Mouse (Mus musculus): Measurements from ENCODE around the gene Cys1. TPM values are rescaled to one million over a fixed set of nuclear protein-coding genes. Genes with fewer than 3 reads are reported as not detected.

Cys1 gene
- 0.36 and 0.91 TPM in 2 replicates for polyA plus RNA-seq (2014; fragmentation: Nextera tagmentation; extraction: Ambion mirVana)

DNA sequence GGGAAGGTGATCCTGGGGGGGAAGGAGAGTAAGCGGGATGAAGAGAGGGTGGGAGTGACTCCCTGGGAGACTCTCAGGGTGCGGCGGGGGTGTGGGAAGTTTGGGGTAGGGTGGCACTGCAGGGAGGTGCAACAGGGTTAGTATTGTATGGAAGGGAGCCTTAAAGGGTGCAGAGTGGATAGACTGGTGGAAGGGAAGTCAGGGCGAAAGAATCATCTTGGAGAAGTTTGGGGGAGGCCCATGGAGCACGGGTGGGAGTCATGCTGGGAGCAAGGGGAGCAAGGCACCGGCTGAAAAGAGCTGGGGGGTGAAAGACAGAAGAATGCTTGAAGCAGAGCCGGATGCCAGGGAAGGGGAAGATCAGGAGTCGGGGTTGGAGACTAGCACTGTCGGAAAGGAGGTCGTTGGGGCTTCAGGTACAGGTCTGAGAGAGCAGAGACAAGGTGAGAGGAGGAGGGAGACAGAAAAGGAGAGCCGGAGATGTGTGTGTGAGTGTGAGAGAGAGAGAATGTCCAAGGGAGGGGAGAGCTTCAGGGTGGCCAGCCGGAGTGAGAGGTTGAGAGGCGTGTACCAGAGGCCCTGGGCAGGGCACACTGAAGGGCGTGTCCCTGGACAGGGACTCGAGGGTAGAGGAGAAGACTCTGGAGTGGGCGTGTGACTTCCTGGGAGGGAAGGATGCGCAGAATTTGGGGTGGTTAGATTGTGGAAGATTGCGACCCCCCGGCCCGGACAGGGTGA is at the start of gene Cys1:
Cys1 (minus strand) TSS at position 528 of the 738 bp plus-strand sequence.
- Histone ChIP-seq H3K36me3 (ENCODE audit: control insufficient read depth, insufficient read depth, low read length) (no peaks in the 10 kb centered on the region), H3K27ac (replicated peaks; ENCODE audit: low read depth, low read length) (no peak within 1 kb of the TSS), H3K9ac (ENCODE audit: low read length) (peak within 1 kb of the TSS; percentile 65), H3K4me1 (ENCODE audit: control insufficient read depth, insufficient read depth, low read length) (no peaks in the 10 kb centered on the region; the same call in 1 of the 2 replicates), H3K9me3 (ENCODE audit: control insufficient read depth, low read length) (no peaks in the 10 kb centered on the region), H3K4me3 (ENCODE audit: low read depth, low read length) (peak within 1 kb of the TSS; percentile 50), H3K4me2 (ENCODE audit: low read depth, severe bottlenecking) (peak within 1 kb of the TSS; percentile 96), H3K27me3 (ENCODE audit: control insufficient read depth, insufficient read depth, low read length) (peaks cover 25% of the 10 kb centered on the region)
- ATAC-seq (ENCODE audit: insufficient number of reproducible peaks, low FRiP score, low TSS enrichment, low read depth), result no peak
- no peak for DNase-seq (ENCODE audit: low spot score)
- 4% methylated on average over 20 of the region's 20 CpGs for WGBS

DNA sequence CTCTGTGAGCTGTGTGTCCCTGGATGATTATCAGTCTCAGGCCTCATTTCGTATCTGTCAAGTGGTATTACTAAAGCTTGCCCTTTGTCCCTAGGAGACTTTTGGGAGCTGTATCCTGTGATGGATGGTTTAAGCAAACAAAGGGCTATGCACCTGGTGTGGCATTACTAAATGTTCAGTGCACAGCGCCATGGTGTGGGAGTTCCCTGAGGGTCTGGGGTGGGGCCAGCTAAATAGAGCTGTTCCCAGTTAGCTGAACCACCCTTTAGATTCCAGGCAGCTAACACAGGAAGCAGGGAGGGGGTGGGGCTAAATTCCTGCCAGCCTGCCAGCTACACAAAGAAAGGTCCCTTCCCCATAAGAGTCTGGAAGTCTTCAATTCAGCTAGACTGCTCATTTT is 42.8 kb upstream of the Cys1 start:
- Histone ChIP-seq H3K4me2 (ENCODE audit: low read depth, severe bottlenecking) (peak overlapping the region; percentile 16; the same call in 1 of the 2 replicates), H3K9me3 (ENCODE audit: control insufficient read depth, low read length) (no peaks in the 10 kb centered on the region), H3K27ac (replicated peaks; ENCODE audit: low read depth, low read length) (peak overlapping the region; percentile 78), H3K4me3 (ENCODE audit: low read depth, low read length) (no peak overlapping the region), H3K27me3 (ENCODE audit: control insufficient read depth, insufficient read depth, low read length) (no peaks in the 10 kb centered on the region), H3K36me3 (ENCODE audit: control insufficient read depth, insufficient read depth, low read length) (no peaks in the 10 kb centered on the region), H3K4me1 (ENCODE audit: control insufficient read depth, insufficient read depth, low read length) (peaks cover 14% of the 10 kb centered on the region), H3K9ac (ENCODE audit: low read length) (no peak overlapping the region; the same call in 1 of the 2 replicates)
- peak; percentile 79 for DNase-seq (ENCODE audit: low spot score)
- peak; percentile 87 for ATAC-seq (ENCODE audit: insufficient number of reproducible peaks, low FRiP score, low TSS enrichment, low read depth)
- 16% methylated on average over 2 of the region's 2 CpGs for WGBS

GRCm38 (mm10) chr12:24723859-24724258 is 42.2 kb upstream of the Cys1 start:
- Histone ChIP-seq H3K4me3 (ENCODE audit: low read depth, low read length) (no peak overlapping the region), H3K4me1 (ENCODE audit: control insufficient read depth, insufficient read depth, low read length) (peaks cover 14% of the 10 kb centered on the region), H3K27ac (replicated peaks; ENCODE audit: low read depth, low read length) (peak overlapping the region; percentile 78), H3K36me3 (ENCODE audit: control insufficient read depth, insufficient read depth, low read length) (no peaks in the 10 kb centered on the region), H3K9ac (ENCODE audit: low read length) (no peak overlapping the region; the same call in 1 of the 2 replicates), H3K4me2 (ENCODE audit: low read depth, severe bottlenecking) (peak overlapping the region; percentile 16; the same call in 1 of the 2 replicates), H3K27me3 (ENCODE audit: control insufficient read depth, insufficient read depth, low read length) (no peaks in the 10 kb centered on the region), H3K9me3 (ENCODE audit: control insufficient read depth, low read length) (no peaks in the 10 kb centered on the region)
- ATAC-seq (ENCODE audit: insufficient number of reproducible peaks, low FRiP score, low TSS enrichment, low read depth) (peak; percentile 51; the same call in 1 of the 2 replicates), DNase-seq (ENCODE audit: low spot score) (no peak)
- 46% methylated on average over 4 of the region's 4 CpGs for WGBS

GRCm38 (mm10) chr12:24723434-24723833 is 41.8 kb upstream of the Cys1 start:
- WGBS, result 46% methylated on average over 2 of the region's 2 CpGs
- ATAC-seq (ENCODE audit: insufficient number of reproducible peaks, low FRiP score, low TSS enrichment, low read depth) (no peak), DNase-seq (ENCODE audit: low spot score) (no peak)
- no peaks in the 10 kb centered on the region for H3K9me3 ChIP-seq (ENCODE audit: control insufficient read depth, low read length)
- no peak overlapping the region for H3K9ac ChIP-seq (ENCODE audit: low read length)
- no peaks in the 10 kb centered on the region for H3K27me3 ChIP-seq (ENCODE audit: control insufficient read depth, insufficient read depth, low read length)
- H3K4me1 ChIP-seq (ENCODE audit: control insufficient read depth, insufficient read depth, low read length), result peaks cover 14% of the 10 kb centered on the region
- no peaks in the 10 kb centered on the region for H3K36me3 ChIP-seq (ENCODE audit: control insufficient read depth, insufficient read depth, low read length)
- no peak overlapping the region for H3K4me2 ChIP-seq (ENCODE audit: low read depth, severe bottlenecking)
- H3K27ac ChIP-seq (replicated peaks; ENCODE audit: low read depth, low read length), result peak overlapping the region; percentile 78; the same call in 1 of the 2 replicates
- no peak overlapping the region for H3K4me3 ChIP-seq (ENCODE audit: low read depth, low read length)

DNA sequence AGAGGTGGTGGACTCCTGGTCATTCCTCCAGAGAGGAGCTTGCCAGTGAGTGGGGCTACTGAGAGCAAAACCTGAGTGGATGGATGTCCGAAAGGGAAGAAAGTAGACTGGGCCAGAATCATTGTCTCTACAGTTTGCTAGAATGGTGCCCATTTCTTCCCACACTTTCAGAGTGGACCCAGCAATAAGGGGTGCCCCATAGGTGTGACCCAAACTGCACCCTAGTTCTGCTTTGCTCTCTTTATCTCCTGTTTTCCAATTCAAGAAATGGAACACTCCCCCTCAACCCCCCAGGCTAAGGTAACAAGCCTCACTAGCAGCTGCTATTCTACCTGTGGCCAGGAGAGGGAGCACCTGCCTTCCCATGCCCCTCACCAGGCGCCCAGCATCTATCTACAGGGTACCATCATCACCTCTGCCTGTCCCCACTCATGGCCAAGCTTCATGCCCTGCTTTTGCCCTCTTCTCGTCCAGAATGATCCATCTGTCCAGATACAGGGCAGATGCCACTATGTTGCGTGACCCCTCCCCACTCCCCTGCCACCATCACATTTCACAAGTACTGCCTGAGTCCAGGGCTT is 35.2 kb upstream of the Cys1 start:
- Histone ChIP-seq H3K27me3 (ENCODE audit: control insufficient read depth, insufficient read depth, low read length) (no peaks in the 10 kb centered on the region), H3K36me3 (ENCODE audit: control insufficient read depth, insufficient read depth, low read length) (peaks cover 8% of the 10 kb centered on the region), H3K4me3 (ENCODE audit: low read depth, low read length) (no peak overlapping the region), H3K9ac (ENCODE audit: low read length) (no peak overlapping the region), H3K4me1 (ENCODE audit: control insufficient read depth, insufficient read depth, low read length) (peaks cover 2% of the 10 kb centered on the region; the same call in 1 of the 2 replicates), H3K9me3 (ENCODE audit: control insufficient read depth, low read length) (no peaks in the 10 kb centered on the region), H3K27ac (replicated peaks; ENCODE audit: low read depth, low read length) (no peak overlapping the region), H3K4me2 (ENCODE audit: low read depth, severe bottlenecking) (no peak overlapping the region)
- peak; percentile 68 for DNase-seq (ENCODE audit: low spot score)
- ATAC-seq (ENCODE audit: insufficient number of reproducible peaks, low FRiP score, low TSS enrichment, low read depth), result peak; percentile 49; the same call in 1 of the 2 replicates
- 53% methylated on average over 4 of the region's 4 CpGs for WGBS

GRCm38 (mm10) chr12:24715268-24715896 is 33.8 kb upstream of the Cys1 start:
- no peak for ATAC-seq (ENCODE audit: insufficient number of reproducible peaks, low FRiP score, low TSS enrichment, low read depth)
- Histone ChIP-seq H3K9ac (ENCODE audit: low read length) (no peak overlapping the region), H3K9me3 (ENCODE audit: control insufficient read depth, low read length) (no peaks in the 10 kb centered on the region), H3K4me2 (ENCODE audit: low read depth, severe bottlenecking) (no peak overlapping the region), H3K4me1 (ENCODE audit: control insufficient read depth, insufficient read depth, low read length) (peaks cover 13% of the 10 kb centered on the region; the same call in 1 of the 2 replicates), H3K36me3 (ENCODE audit: control insufficient read depth, insufficient read depth, low read length) (peaks cover 19% of the 10 kb centered on the region), H3K27me3 (ENCODE audit: control insufficient read depth, insufficient read depth, low read length) (no peaks in the 10 kb centered on the region), H3K4me3 (ENCODE audit: low read depth, low read length) (no peak overlapping the region), H3K27ac (replicated peaks; ENCODE audit: low read depth, low read length) (no peak overlapping the region)
- DNase-seq (ENCODE audit: low spot score), result no peak
- WGBS, result 70% methylated on average over 2 of the region's 2 CpGs

GRCm38 (mm10) chr12:24714579-24715255 is 33.1 kb upstream of the Cys1 start:
- H3K4me2 ChIP-seq (ENCODE audit: low read depth, severe bottlenecking), result no peak overlapping the region
- no peak overlapping the region for H3K9ac ChIP-seq (ENCODE audit: low read length)
- peaks cover 15% of the 10 kb centered on the region; the same call in 1 of the 2 replicates for H3K4me1 ChIP-seq (ENCODE audit: control insufficient read depth, insufficient read depth, low read length)
- H3K4me3 ChIP-seq (ENCODE audit: low read depth, low read length), result no peak overlapping the region
- H3K27ac ChIP-seq (replicated peaks; ENCODE audit: low read depth, low read length), result no peak overlapping the region
- H3K9me3 ChIP-seq (ENCODE audit: control insufficient read depth, low read length), result no peaks in the 10 kb centered on the region
- H3K36me3 ChIP-seq (ENCODE audit: control insufficient read depth, insufficient read depth, low read length), result peaks cover 20% of the 10 kb centered on the region
- 83% methylated on average over 5 of the region's 5 CpGs for WGBS
- H3K27me3 ChIP-seq (ENCODE audit: control insufficient read depth, insufficient read depth, low read length), result no peaks in the 10 kb centered on the region
- no peak for ATAC-seq (ENCODE audit: insufficient number of reproducible peaks, low FRiP score, low TSS enrichment, low read depth)
- DNase-seq (ENCODE audit: low spot score), result no peak

DNA sequence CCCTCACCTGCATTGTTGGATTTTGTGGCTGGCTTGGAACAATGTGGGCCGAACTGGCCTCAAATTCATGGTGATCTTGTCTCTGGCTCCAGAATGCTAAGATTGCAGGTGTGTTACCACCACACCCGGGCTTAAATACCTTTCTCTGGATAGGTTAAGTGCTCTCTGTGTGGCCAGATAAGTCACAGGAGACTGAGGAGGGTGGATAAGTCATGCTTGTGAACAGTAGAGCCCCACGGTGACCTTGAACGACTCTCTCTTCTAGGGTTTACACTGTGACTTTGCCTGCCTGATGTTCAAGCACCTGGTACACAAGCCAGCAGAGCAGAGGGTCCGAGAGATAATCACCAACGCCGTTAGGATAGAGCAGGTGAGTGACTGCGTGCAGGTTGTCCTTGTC is 30.8 kb upstream of the Cys1 start:
- Histone ChIP-seq H3K4me3 (ENCODE audit: low read depth, low read length) (no peak overlapping the region), H3K4me2 (ENCODE audit: low read depth, severe bottlenecking) (no peak overlapping the region), H3K9me3 (ENCODE audit: control insufficient read depth, low read length) (no peaks in the 10 kb centered on the region), H3K27ac (replicated peaks; ENCODE audit: low read depth, low read length) (0 out of 2 replicates have a peak overlapping the region, but pooled peaks have one; percentile 26), H3K27me3 (ENCODE audit: control insufficient read depth, insufficient read depth, low read length) (no peaks in the 10 kb centered on the region), H3K36me3 (ENCODE audit: control insufficient read depth, insufficient read depth, low read length) (peaks cover 20% of the 10 kb centered on the region), H3K9ac (ENCODE audit: low read length) (no peak overlapping the region), H3K4me1 (ENCODE audit: control insufficient read depth, insufficient read depth, low read length) (peaks cover 12% of the 10 kb centered on the region; the same call in 1 of the 2 replicates)
- ATAC-seq (ENCODE audit: insufficient number of reproducible peaks, low FRiP score, low TSS enrichment, low read depth), result no peak
- DNase-seq (ENCODE audit: low spot score), result peak; percentile 20
- WGBS, result 88% methylated on average over 8 of the region's 8 CpGs
